Mouse (Mus musculus) left cerebral cortex, postnatal 25 days (tissue): ENCODE measurements at regions not wholly inside any gene's neighbourhood (a gene's known extent, or its start where the extent isn't known, plus 50 kb on each side); places are given as distances from the start of the nearest gene placed in this dataset.

Experiments
- DNase-seq, 2 experiments: peaks; one replicate each; pipeline ENCODE4 v3.0.0; 2022; ENCODE audit warnings: low spot score in 2 of 2, mixed read lengths in 1 of 2
- intact Hi-C: fragments of 180-260 bp; cut with DNase I; formaldehyde crosslinking; loops from one replicate; pipeline ENCODE4 v1.15.1; 2025

DNA sequence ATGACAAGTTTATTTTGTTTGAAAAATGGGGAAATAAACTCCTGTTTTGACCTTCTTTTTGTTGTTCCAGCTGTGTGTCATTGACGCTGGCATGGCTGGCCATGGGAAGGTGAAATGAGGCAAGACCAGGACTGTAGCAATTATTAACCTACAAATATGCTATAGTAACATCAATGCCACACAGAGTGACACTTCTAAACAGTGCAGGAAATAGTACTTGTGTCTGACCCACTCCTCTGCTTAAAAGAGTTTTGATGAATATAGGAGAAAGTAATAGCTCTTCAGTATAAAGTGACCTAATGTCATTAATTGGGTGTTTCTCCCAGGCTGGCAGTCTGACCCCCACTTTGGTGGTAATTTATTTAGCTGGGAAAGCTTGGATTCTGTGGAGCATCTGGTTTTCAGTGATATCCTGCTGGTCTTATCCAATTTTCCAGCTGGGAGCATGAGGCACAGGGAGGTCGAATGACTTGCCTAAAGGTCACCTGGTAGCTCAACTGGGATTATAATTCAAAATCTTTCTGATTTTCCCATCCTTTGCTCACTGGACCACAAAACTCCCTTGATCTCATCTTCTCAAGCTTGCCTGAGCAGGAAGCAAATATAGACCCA lies 397.6 kb upstream of the Jag1 start:
- DNase-seq = no peak
- intact Hi-C loops = no loop called here

DNA sequence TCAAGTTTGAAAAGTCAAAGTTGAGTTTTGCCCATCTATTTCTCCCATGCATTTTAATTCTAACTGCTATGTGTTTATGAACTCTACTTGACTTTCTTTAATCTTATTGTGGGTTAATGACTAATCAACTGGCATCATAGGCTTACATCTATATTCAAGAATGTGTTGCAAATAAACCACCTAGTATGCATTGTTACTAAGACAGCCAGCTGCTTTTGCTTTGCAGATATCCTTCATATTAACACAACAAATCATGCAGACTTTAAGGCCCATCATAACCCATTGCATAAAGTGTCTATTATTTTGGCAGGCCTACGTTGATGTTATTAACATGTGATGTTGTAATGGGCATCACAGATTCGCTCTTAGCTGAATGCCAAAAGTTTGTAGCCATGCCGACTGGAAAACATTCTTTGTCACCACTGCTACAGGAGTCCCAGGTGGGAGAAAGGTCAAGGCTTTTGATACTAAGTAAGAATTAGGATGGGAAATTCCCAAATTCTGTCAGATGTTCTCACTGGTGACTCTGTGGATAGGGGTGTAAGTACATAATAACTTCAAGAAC lies 394.3 kb upstream of the Jag1 start:
- intact Hi-C loops = no loop called here

DNA sequence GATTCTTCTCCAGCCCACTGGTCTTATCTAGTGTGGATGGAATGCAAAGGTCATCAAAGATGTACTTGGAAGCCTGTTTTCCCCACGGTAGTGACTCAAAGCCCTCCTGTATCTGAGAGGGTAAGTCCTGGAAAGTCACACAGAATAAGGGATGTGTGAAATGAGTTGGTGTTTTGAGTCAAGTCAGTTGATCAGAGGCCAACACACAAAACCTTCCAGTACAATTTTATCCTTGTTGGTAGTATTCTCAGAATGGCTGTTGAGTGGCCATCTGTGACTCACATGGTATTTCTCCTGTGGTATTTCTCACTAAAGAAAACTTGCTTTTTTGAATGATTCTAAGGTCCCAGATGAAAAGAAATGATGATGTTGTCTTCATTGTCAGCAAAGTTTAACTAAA lies 384.8 kb upstream of the Jag1 start:
- peak in 1 of 2 experiments; percentile 16 for DNase-seq
- intact Hi-C loops = no loop called here

More for the DNA sequence above, 394.3 kb upstream of the Jag1 start:
- DNase-seq = no peak

DNA sequence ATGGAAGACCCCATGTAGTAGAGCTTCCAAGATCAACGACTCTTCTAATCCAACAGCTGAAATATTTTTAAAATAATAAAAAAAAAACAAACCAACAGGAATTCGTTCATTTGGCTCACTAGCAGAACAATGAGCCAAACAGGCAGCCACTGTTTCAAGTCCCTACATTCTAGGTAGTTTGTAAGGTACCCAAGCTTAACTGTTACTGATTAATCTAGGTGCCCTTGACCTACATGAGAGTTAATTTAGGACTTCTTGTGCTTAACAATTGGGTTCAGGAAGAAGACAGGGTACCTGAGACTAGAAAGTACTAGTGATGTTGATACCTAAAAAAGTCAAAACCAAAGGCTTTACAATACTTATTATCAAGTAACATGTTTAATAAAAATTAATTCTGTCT lies 381.2 kb upstream of the Jag1 start:
- DNase-seq = no peak
- intact Hi-C loops = no loop called here

DNA sequence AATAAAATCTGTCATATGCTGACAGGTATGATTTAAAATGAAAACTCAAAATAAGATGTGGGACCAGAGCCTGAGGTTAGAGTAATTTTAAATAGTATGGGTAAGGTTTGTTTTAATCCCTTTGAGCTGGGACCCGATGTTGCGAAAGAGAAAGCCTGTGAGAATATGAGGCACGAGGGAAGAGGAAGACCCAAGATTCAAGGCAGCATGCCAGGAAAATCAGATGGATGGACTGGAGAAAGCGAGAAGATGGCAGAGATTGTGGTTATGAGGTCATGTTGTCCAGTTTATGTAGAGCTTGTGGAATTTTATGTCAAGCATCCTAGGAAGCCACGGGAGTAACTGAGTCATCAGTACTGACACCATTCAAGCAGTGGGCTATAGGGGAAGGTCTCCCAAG lies 377.2 kb upstream of the Jag1 start:
- intact Hi-C loops = no loop called here
- no peak for DNase-seq

DNA sequence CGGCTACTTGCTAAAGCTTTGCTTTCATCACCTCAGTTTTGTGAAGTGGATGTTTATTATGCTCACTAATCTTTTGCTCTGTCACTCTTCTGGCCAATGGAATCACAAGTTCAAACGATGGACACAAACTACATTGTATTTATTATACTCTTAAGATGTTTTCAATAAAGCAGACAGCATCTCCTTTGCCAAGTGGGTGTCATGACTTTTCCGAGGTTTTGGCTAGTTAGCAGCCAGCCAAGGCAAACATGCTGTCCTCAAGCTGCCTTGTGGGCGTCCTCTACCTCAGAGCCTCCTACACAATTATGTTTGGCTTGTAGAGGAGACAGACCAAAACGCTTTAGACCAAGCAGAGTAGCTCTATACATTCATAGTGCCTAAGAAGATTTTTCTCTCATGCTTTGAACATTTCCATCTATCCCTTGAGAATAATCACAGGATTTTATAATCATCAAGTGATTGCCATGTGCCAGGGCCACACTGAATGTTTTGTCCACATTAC lies 372.8 kb upstream of the Jag1 start:
- intact Hi-C loops = no loop called here
- DNase-seq = peak in 1 of 2 experiments; percentile 21

DNA sequence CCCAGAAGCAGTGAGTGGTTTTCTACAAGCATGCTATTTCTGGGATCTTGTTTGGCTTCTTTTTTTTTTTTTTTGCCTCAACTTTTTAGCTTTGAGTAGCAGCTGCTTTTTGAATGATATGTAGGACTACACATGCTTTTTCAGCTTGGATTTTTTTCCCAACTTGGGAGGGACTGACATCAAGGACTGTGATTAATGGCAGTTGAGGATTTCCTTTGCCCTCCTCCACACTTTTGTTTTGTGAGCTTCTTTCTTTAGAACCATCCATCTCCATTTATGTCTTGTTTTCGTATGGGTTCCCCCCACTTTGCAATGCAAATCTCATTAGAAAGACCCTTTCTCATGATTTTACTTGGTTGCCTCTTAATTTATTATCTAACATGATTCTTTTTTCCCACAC lies 352.3 kb upstream of the Jag1 start:
- intact Hi-C loops = no loop called here
- no peak for DNase-seq

DNA sequence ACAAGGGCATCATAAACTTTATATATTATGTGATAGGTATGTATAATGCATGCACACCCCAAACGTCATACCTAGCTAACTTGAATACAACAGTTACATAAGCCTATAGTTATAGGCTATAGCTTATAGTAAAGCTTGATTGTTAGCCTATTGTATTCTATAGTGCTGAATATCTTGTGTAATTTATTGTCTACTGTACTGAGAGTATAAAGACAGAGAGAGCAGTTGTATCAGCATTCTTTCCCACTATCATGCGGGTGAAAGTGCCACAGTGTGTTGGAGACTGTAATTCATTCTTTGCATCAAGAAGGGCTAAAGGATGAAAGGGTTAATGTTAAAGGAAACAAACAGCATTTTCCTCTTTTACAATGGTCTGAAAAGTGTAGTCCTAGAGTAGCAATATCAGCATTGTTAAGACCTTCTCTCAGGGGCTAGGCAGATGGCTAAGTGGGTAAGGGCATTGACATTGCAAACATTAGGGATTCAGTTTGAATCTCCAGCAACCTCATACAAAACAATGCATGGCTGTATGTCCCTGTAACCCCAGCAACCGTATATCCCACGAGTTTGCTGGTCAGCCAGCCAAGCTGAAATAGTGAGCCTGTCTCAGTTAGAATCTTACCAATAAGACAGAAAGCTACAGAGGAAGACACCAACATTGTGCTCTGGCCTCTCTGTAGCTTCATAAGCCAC lies 340.8 kb upstream of the Jag1 start:
- intact Hi-C loops = no loop called here
- no peak for DNase-seq

DNA sequence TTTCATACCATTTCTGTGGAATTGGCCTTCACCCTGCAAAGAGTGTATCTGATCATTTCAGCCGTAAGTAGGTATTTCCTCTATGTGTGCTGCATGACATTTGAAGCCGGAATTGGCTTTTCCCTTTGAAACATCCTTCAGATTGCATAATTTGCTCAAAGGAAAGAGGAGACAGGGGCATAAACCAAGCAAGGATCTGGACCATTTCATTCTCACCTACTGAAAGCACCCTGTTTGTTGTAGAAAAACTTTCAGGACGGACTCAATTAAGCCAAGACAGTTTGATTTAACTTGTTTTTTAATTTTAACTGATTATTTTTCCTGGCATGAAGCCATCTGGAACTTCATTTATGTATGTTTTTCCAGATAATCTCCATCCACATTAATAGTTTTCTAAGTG lies 340.0 kb upstream of the Jag1 start:
- intact Hi-C loops = no loop called here
- DNase-seq = no peak

DNA sequence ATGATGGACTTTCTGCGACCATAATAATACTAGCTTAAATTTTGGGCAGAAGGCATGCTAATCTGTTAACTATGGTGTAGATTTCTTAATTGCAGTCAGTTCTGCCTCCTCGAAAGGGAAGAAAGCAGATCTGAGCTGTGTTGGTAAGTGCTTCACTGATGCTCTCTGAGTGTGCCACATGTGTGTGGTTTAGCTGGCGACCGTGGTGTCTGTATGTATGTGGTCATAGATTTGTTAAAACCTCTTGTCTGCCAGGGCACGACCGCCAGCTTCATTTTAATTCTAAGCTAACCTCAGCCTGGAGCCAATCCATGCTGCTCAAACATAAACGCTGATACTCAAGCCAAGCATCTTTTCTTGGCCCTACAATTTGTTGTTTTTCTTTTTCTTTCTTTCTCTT lies 330.5 kb upstream of the Jag1 start:
- intact Hi-C loops = no loop called here
- DNase-seq = no peak

DNA sequence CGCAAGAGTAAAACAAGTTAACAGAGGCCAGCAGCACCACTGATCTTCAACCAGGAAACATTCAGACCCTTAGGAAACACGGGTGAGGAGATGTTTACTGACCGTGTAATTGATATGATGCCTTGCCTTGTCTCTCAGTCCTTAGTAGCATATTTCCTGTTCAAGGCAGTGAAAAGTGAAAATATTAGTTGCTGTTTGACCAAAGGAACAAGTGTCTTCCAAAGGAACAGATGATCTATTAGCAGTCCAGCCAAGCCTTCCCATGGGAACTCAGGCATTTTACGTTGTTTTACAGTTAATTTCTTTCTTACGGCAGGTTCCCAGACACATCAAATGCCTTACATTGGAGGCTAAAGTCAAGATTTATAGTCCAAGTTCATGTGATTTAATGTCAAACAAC lies 321.3 kb upstream of the Jag1 start:
- intact Hi-C loops = no loop called here
- DNase-seq = no peak

DNA sequence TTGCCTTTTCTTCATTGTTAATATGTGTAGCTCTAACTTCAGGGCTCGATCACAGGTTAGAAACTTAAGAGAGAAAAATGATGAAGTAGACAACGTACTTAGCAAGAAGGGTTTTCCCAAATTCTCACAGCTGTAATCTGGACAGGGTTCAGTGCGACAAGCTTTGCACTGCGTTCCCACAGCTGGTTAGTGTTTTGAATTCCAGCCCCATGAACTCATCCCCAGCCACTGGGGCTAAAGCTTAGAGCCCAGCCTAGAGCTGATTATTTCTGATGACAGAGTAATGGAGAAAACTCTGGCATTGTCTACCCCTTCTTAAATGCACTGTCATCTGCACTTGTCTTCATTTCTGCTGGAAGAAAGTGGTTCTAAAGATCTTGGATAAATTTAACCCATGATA lies 319.7 kb upstream of the Jag1 start:
- intact Hi-C loops = no loop called here

DNA sequence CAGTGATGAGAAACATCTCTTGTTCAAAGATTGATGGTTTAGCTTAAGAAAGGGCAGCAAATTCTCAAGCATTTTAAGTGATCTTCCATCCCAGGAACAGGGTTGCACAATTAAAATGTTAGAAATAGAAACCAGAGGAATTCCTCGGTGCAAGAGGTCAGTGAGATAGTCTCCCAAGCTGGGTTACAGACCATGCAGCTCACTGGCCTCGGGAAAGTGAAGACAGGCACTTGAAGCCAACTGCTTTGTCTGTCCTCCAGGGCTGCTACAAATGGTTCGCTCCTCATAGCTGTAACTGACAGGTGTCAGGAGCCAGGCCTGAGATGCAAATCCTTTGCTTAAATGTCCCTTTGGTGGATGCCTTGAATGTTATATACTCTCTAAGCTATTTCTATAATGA lies 306.2 kb upstream of the Jag1 start:
- no peak for DNase-seq
- intact Hi-C loops = no loop called here

More for the DNA sequence above, 319.7 kb upstream of the Jag1 start:
- no peak for DNase-seq

DNA sequence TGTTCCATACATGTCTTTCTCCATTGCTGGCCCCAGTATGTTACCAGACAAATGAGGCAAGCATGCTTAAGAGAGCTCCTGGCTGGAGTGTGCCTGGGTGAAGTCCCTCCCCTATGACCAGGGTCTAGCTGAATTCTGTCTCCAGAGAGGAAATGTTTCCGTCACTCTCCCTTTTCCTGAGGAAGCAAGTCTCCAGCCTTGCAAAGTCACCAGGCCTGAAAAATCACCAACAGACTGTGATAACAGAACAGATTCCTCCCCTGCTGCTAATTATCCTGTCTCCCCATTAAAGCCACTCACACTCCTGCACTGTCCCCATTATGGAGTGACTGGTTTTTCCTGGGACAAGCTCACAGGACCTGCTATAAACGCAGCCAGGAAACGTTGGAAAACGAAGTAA lies 303.2 kb upstream of the Jag1 start:
- DNase-seq = no peak
- intact Hi-C loops = no loop called here

DNA sequence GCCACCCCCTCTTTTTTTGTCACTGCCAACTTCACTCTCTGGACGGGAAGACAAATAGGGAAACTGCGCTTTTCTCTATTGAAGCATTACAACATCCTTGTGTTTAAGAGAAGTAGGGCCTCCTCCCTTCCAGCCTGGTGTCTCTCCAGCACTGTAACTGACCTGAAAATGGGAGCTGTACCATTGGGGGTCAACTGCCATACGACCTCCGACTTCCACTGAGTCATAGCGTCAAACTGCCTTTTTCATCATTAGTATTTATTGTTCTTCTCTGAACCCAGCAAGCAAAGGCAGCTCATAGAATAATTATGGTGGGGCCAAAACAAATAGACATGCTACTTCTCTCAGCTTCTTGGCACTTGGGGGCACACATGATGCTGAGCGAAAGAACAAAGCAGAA lies 301.2 kb upstream of the Jag1 start:
- DNase-seq = no peak
- intact Hi-C loops = no loop called here

DNA sequence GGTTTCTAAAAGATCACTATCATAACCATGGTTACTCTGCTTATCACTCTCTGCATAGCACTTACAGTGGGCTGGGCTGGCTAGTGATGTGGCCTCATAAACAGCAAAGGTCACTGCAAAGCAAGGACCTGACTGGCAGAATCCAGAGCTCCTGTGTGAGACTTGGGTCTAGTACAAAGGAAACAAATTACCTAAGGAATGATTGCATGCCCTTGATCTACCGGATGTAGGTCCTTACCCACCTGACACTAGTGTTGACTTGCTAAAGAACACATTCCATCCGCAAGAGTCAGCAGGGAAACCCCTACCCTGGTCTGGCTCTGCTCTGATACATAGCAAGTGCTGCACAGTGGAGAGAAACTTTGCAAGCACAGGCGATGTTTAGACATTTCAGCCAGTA lies 297.0 kb upstream of the Jag1 start:
- intact Hi-C loops = no loop called here
- DNase-seq = no peak

DNA sequence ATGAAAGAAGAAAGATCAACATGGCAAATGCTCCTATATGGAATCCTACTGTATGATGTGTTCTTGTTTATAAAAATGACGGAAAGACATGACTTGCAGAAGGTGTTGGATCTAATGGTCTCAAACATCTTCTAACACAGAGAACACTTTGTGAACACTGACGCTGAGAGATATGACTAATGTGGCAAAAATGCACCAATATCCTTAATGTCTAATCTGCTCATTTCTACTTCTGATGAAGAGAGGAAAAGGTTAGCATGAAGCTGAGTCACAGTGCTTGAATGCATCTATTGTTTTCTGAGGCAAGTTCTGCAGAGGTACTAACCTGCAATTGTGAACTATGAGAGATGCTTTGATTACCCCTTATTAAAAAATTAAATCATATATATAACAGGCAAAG lies 293.2 kb upstream of the Jag1 start:
- intact Hi-C loops = no loop called here

DNA sequence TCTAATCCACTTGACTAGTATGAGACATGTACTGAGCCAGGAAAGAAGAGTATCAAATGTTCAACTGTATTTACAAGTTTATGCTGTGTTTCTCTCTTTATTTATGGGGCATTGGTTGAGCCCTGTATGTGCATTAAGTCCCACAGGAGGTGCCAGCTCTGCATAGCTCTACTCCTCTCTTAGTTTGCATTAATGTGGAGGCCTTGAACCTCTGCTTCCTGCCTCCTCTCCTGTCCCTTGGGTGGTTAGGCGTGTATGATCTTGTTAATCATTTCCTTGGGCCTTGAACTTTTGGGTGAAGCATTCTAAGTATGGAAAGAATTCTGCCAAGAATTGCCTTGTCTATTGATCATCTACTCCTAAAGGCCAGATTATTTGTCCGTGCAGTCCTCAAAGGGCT lies 291.9 kb upstream of the Jag1 start:
- intact Hi-C loops = no loop called here

More for the DNA sequence above, 293.2 kb upstream of the Jag1 start:
- DNase-seq = no peak

DNA sequence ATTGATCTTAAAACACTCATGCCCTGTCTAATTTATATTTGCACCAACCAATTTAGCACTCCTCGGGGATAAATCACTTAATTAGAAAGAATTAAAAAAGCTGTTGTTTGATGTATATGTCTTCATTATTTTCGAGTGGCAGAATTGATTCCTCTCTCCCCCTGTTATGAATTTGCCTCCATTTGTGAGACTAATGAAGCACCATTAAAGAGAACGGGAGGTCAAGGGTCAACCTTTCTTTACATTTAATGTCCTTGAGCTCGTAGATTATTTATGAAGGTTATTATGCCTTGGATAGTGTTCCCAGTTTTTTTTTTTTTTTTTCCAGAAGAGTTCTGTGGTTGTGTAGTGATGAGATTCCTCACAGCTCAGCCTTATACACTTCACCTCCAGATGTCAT lies 277.0 kb upstream of the Jag1 start:
- intact Hi-C loops = no loop called here
- no peak for DNase-seq

More for the DNA sequence above, 291.9 kb upstream of the Jag1 start:
- DNase-seq = no peak

DNA sequence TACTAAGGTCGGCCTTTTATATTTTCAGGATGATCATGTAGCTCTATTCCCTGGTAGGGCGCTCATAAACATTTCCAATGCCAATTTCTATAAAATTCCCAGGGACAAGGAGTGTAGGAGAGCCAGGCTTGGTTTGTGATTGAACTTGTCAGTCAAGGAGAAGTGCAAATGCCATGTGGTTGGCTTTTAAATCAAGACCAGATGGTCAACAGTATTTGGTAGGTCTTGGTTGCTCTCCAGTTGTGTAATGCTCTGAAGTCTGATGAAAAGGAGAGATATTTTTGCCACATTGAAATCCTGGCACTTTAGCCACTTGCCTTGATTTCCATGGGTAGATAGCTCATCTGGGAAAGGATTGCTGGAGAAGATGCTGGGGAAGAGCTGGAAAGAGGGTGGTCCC lies 263.4 kb upstream of the Jag1 start:
- intact Hi-C loops = no loop called here
- DNase-seq = no peak

DNA sequence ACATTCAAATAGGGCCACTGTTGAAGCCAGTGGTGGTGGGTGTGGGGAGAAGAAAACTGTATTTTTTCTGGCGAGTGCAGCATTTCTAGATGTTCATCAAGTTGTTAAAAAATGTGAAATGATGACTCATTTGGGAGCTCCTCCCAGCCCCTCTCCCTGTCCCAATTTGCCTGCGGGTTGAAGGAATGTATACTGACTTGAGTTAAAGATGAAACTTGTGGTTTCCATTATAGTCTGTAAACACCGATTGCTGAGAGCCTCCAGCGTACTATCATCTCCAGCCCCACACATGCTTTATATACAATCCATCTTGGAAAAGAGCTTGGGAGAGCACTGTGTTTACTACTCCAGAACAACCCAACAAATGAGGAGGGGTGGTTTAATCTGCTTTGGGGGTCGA lies 258.9 kb upstream of the Jag1 start:
- no peak for DNase-seq
- intact Hi-C loops = no loop called here
